Mouse (Mus musculus) cerebellum, adult 9-11 months (tissue): ENCODE measurements around the gene St7l.

Experiments
- DNase-seq: peaks from one replicate; pipeline ENCODE4 v3.0.0; 2022

St7l gene

DNA sequence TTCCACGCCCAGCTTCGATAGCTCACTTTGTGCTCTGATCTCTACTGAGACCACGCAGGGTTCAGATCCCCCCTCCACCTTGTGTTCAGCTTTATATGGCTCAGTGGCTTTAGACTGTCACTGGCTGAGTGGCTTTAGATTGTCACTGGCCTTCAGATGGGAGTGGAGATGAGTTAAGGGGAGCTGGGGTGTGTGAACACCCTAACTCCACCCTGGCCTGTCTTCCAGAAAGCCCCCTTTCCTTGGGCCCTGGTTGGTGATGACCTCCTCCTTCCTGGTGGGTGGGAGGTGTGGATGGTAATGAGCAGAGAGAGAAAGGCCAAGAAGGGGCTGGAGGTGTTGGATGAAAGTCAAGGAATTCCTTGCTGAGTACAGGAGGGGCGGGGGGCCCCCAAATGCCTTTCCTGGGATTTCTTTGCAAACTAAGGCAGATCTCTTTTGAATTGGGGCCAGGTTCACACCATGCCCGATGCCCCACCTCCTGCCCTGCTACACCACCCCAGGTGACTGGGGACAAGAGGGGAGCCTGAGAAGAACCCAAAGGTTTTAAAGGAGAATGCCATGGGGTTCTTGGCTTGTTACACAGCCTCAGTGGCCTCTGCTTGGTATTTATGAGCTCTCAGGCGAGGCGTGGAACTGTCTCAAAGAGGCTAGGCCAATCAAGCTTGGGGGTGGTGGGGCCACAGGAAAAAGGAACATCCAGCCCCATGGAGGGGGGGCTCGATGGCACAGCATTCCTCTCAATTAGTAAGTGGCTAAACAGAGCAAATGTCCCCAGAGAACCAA is 101.5 kb downstream of the St7l start:
- DNase-seq, result no peak

DNA sequence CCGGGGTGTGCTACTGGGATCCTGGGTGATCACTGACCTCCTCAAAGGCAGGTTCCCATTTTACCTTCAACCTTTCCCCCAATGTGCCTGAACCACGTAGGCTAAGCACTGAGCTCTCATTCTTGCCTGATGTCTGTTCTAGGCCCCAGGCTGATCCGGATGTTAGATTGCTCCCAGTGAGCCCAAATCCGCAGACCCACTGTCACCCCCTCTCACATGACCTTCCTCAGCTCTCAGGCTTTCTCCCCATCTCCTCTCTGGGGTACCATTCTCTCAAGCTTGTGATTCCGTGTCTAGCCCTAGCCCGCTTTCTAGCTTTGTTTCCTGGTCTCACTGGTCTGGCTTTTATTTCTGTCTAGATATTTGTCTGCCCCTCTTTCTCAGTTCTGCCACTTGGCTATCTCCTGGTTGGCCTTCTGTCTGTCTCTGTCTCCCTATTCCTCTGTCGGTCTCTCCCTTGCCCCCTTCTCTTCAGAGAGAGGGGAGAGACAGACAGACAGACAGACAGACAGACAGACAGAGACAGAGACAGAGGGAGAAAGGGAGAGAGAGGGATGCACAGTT is 102.3 kb downstream of the St7l start:
- no peak for DNase-seq

DNA sequence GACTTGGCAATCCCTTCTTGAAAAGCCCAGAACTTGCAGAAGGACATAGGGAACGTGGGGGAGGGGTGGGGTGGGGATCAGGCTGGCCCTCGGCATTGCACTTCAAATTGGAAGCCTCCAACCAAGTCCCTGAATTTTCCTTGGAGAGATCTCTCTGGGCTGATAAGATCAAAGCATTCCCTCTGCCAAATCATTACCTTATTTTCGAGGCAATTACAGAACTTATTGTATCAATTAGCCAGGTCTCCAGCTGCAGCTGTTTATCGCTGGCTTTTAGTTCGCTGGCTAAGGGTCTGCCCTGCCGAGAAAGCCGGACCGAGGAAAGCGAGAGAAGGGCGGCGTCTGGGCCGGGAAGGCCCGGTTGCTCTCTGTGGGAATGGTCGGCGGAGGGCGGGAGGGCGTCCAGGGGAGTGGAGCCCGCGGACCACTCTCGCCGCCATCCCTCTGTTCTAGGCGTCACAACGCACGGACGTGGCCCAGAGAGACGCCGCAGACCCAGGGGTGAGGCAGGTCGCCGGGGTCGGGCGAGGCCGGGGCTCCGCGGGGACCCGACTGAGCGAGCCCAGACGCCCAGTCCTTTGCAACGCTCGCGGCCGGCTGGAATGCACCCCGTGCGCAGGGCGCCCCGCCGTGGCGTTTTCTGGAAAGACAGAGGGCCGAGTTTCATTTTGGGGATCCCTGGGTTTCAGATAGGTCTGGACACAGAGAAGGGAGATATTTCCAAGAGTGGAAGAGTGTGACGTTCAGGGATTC is 103.9 kb downstream of the St7l start:
- DNase-seq, result peak; percentile 24
